Mouse (Mus musculus) lung, embryonic 15.5 days (tissue): ENCODE results near the gene Cldn15. TPM values are rescaled to one million over a fixed set of nuclear protein-coding genes. Genes with fewer than 3 reads are reported as not detected.

Experiments
- ATAC-seq: fragments of 200-750 bp; cut with Nextera tagmentation; 2 replicates; pipeline ENCODE4 v1.8.0; 2017; ENCODE audit warnings: moderate number of reproducible peaks, borderline replicate concordance; ENCODE audit not compliant: low FRiP score, low TSS enrichment; ENCODE audit errors: extremely low read depth
- H3K27ac ChIP-seq: fragments of 300-500 bp; sonication (generic); 2 replicates; pipeline ENCODE4 v1.5.1; 2015; ENCODE audit warnings: moderate library complexity, mild to moderate bottlenecking, inconsistent platforms
- H3K27me3 ChIP-seq: fragments of 300-500 bp; sonication (generic); 2 replicates; pipeline ENCODE4 v1.6.1; 2015; ENCODE audit warnings: inconsistent platforms
- H3K36me3 ChIP-seq: fragments of 300-500 bp; sonication (generic); 2 replicates; pipeline ENCODE4 v1.6.1; 2015; ENCODE audit warnings: inconsistent platforms
- H3K4me1 ChIP-seq: fragments of 300-500 bp; sonication (generic); 2 replicates; pipeline ENCODE4 v1.6.1; 2015; ENCODE audit warnings: inconsistent platforms
- H3K4me2 ChIP-seq: fragments of 300-500 bp; sonication (generic); 2 replicates; pipeline ENCODE4 v1.6.1; 2015; ENCODE audit warnings: inconsistent platforms, mild to moderate bottlenecking, moderate library complexity
- H3K4me3 ChIP-seq: fragments of 300-500 bp; sonication (generic); 2 replicates; pipeline ENCODE4 v1.5.1; 2015; ENCODE audit warnings: mild to moderate bottlenecking, inconsistent platforms
- H3K9ac ChIP-seq: fragments of 300-500 bp; sonication (generic); 2 replicates; pipeline ENCODE4 v1.6.1; 2015; ENCODE audit warnings: inconsistent platforms
- H3K9me3 ChIP-seq: fragments of 300-500 bp; sonication (generic); 2 replicates; pipeline ENCODE4 v1.6.1; 2016; ENCODE audit warnings: inconsistent platforms
- WGBS: fragments of 180-500 bp; shearing (Covaris S2); methylation state at CpG from one replicate; pipeline ENCODE4 v1.1.7; 2015; 5-methylcytosine and 5-hydroxymethylcytosine counted together
- polyA plus RNA-seq: library from polyadenylated mRNA; unstranded; fragments of >200 nt; fragmentation: Nextera tagmentation; extraction: Ambion mirVana; gene quantifications from 2 replicates; pipeline ENCODE4 v1.2.1, GENCODE M21; 2015

Gene Cldn15
- polyA plus RNA-seq, 1 experiment from 2014 or later = 5.1 TPM

- Histone ChIP-seq H3K4me3 (no peak overlapping the region), H3K4me1 (peaks cover 45% of the 10 kb centered on the region), H3K36me3 (peaks cover 23% of the 10 kb centered on the region), H3K27ac (peak overlapping the region; percentile 70; the same call in 1 of the 2 replicates), H3K9ac (no peak overlapping the region), H3K9me3 (no peaks in the 10 kb centered on the region), H3K4me2 (no peak overlapping the region), H3K27me3 (no peaks in the 10 kb centered on the region)
- ATAC-seq = no peak
- 71% methylated on average over 9 of the region's 9 CpGs for WGBS
Observed at GRCm38 (mm10) chr5:136965210-136965609, 1.2 kb upstream of the Cldn15 start.

DNA sequence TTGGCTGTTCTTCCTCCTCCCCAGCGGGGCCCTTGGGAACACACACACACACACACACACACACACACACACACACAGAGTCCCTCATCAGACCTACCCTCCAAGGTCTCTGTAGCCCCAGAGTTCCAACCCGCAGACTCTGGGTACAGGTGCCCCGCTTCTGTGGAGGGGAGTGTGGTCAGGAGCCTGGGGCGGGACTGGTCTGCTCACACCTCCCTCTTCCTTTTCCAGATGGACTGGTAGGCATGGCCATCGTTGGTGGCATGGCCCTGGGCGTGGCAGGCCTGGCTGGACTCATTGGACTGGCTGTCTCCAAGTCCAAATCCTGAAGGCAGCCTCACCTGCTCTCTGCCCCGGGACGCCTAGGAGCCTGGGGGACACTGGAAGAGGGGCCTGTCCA, 730 bp upstream of the Cldn15 start:
- 78% methylated on average over 8 of the region's 8 CpGs for WGBS
- Histone ChIP-seq H3K9me3 (no peaks in the 10 kb centered on the region), H3K36me3 (peaks cover 23% of the 10 kb centered on the region), H3K27me3 (no peaks in the 10 kb centered on the region), H3K27ac (peak overlapping the region; percentile 70), H3K4me1 (peaks cover 44% of the 10 kb centered on the region), H3K4me3 (no peak overlapping the region), H3K9ac (no peak overlapping the region), H3K4me2 (no peak overlapping the region)
- no peak for ATAC-seq

GRCm38 (mm10) chr5:136966861-136967455, 542 bp downstream of the Cldn15 start:
- 72% methylated on average over 4 of the region's 4 CpGs for WGBS
- Histone ChIP-seq H3K4me2 (no peak overlapping the region), H3K9me3 (no peaks in the 10 kb centered on the region), H3K27ac (peak overlapping the region; percentile 70), H3K4me1 (peaks cover 35% of the 10 kb centered on the region), H3K36me3 (peaks cover 23% of the 10 kb centered on the region), H3K27me3 (no peaks in the 10 kb centered on the region), H3K9ac (no peak overlapping the region), H3K4me3 (no peak overlapping the region)
- ATAC-seq = no peak

DNA sequence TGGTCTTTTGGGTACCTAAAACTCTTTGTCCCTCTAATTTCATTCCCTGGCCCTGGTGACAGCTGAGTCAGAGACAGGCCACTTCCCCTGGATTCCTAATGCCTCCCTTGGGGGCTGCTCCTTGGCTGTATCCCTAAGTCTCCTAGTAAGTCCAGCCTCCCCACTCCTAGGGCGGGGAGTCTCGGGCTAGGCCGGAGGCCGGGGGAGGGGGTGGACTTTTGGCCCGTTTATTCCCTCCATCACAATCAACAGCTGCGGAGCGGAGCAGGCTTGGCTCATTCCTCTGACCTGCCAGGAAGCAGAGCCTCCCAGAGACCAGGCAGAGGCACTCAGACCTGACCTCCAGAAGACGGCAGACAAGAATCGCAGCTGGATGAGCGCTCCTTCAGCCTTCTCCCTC, 1.2 kb downstream of the Cldn15 start:
- no peak overlapping the region for H3K4me2 ChIP-seq
- no peak overlapping the region for H3K4me3 ChIP-seq
- WGBS = 54% methylated on average over 10 of the region's 10 CpGs
- peak overlapping the region; percentile 70; the same call in 1 of the 2 replicates for H3K27ac ChIP-seq
- peaks cover 23% of the 10 kb centered on the region for H3K36me3 ChIP-seq
- no peak overlapping the region for H3K9ac ChIP-seq
- no peaks in the 10 kb centered on the region for H3K27me3 ChIP-seq
- H3K9me3 ChIP-seq = no peaks in the 10 kb centered on the region
- peaks cover 35% of the 10 kb centered on the region for H3K4me1 ChIP-seq
- ATAC-seq = 0 out of 2 replicates have a peak, but pooled peaks have one; percentile 11

GRCm38 (mm10) chr5:136970703-136971102, 4.3 kb downstream of the Cldn15 start:
- no peaks in the 10 kb centered on the region for H3K9me3 ChIP-seq
- no peaks in the 10 kb centered on the region for H3K27me3 ChIP-seq
- H3K4me1 ChIP-seq = peaks cover 22% of the 10 kb centered on the region
- no peak overlapping the region for H3K9ac ChIP-seq
- WGBS = 75% methylated on average over 1 of the region's 1 CpGs
- H3K4me2 ChIP-seq = no peak overlapping the region
- ATAC-seq = no peak; the same call in 1 of the 2 replicates
- no peak overlapping the region for H3K4me3 ChIP-seq
- H3K27ac ChIP-seq = no peak overlapping the region
- H3K36me3 ChIP-seq = no peaks in the 10 kb centered on the region; the same call in 1 of the 2 replicates

DNA sequence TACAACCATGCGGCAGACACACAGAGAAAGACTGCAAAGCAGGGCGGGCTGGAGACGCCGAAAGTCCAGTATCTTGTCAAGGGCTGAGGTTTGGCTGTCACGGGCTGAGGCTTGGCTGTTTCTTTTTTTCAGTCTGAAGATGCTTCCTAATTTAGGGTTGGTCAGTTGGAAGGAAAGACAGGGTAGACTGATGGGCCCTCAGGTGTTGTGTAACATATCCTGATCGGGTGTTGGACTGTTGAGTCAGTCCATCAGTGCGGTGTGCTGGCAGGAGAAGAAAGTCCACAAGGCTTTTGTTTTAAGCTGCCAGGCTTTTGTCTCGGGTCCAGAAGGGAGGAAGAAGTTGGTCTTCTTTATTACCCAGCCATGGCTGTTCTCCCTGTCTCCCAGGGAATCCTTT, 7.3 kb downstream of the Cldn15 start:
- Histone ChIP-seq H3K9ac (no peak overlapping the region), H3K4me3 (no peak overlapping the region), H3K9me3 (no peaks in the 10 kb centered on the region), H3K36me3 (no peaks in the 10 kb centered on the region), H3K4me2 (no peak overlapping the region), H3K27ac (no peak overlapping the region), H3K4me1 (no peaks in the 10 kb centered on the region), H3K27me3 (no peaks in the 10 kb centered on the region)
- WGBS = 56% methylated on average over 8 of the region's 8 CpGs
- no peak for ATAC-seq

DNA sequence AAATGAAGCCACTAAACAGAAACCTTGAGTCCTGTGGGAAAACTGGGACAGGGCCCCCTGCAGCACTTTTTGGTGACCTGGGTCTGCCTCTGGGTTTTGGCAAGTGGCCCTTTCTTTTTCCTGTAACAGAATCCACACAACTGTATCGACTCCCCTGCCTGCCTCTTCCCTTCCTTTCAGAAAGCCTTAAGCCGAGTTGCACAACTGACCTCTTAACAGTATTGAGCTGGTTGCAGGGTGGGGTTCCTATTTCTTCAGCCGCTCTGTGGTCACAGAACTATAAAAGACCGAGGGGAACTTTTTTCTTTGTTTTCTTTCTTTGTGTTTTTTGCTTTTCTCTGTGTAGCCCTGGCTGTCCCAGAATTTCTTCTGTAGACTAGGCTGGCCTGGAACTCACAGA, 11.4 kb downstream of the Cldn15 start:
- no peak for ATAC-seq
- H3K4me1 ChIP-seq = no peaks in the 10 kb centered on the region
- no peaks in the 10 kb centered on the region for H3K9me3 ChIP-seq
- H3K4me2 ChIP-seq = no peak overlapping the region
- H3K4me3 ChIP-seq = no peak overlapping the region
- no peak overlapping the region for H3K27ac ChIP-seq
- H3K9ac ChIP-seq = no peak overlapping the region
- H3K36me3 ChIP-seq = peaks cover 16% of the 10 kb centered on the region; the same call in 1 of the 2 replicates
- WGBS = 64% methylated on average over 4 of the region's 4 CpGs
- H3K27me3 ChIP-seq = no peaks in the 10 kb centered on the region

GRCm38 (mm10) chr5:136979762-136980161, 13.3 kb downstream of the Cldn15 start:
- Histone ChIP-seq H3K4me3 (no peak overlapping the region), H3K9ac (no peak overlapping the region), H3K27me3 (no peaks in the 10 kb centered on the region), H3K4me2 (no peak overlapping the region), H3K9me3 (no peaks in the 10 kb centered on the region), H3K4me1 (no peaks in the 10 kb centered on the region), H3K27ac (no peak overlapping the region), H3K36me3 (peaks cover 16% of the 10 kb centered on the region; the same call in 1 of the 2 replicates)
- 80% methylated on average over 2 of the region's 2 CpGs for WGBS
- ATAC-seq = no peak

GRCm38 (mm10) chr5:136980974-136981373, 14.6 kb downstream of the Cldn15 start:
- whole genome bisulfite sequencing = 86% methylated on average over 8 of the region's 8 CpGs
- peaks cover 16% of the 10 kb centered on the region; the same call in 1 of the 2 replicates for H3K36me3 ChIP-seq

DNA sequence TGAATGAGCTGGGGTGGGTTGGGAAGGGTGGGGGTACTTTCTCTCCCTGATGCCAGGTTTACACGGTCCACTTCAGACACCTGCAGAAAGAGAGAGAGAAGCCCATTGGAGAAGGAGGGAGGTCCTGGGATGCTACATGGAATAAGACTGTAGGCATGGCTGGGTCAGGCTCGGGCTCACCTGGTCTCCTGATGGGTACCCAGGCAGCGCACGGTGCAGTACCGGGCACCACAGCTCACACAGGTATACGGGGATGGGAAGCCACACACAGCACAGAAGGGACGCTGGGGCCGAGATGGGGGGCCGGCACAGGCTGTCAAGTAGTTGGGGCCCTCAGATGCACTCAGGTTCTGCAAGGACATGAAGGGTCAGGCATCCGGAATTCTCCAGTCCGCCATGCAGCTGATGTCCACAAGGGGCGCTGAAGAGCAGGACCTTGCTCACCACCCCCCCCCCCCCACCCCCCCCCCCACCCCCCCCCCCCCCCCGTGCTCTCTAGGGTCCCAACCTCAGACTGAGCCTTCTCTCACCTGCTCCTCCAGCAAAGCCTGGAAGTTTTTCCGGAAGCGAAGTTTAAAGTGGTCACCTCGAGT, 16.0 kb downstream of the Cldn15 start:
- H3K27me3 ChIP-seq = no peaks in the 10 kb centered on the region
- H3K9ac ChIP-seq = no peak overlapping the region
- WGBS = 44% methylated on average over 15 of the region's 16 CpGs
- no peak overlapping the region for H3K27ac ChIP-seq
- H3K4me2 ChIP-seq = no peak overlapping the region
- H3K9me3 ChIP-seq = no peaks in the 10 kb centered on the region
- ATAC-seq = no peak
- no peak overlapping the region for H3K4me3 ChIP-seq
- peaks cover 5% of the 10 kb centered on the region for H3K4me1 ChIP-seq
- H3K36me3 ChIP-seq = peaks cover 16% of the 10 kb centered on the region; the same call in 1 of the 2 replicates

More at GRCm38 (mm10) chr5:136980974-136981373, 14.6 kb downstream of the Cldn15 start:
- peaks cover 2% of the 10 kb centered on the region for H3K4me1 ChIP-seq
- ATAC-seq = no peak
- no peak overlapping the region for H3K4me2 ChIP-seq
- H3K9ac ChIP-seq = no peak overlapping the region
- H3K27ac ChIP-seq = no peak overlapping the region
- H3K9me3 ChIP-seq = no peaks in the 10 kb centered on the region
- H3K4me3 ChIP-seq = no peak overlapping the region
- no peaks in the 10 kb centered on the region for H3K27me3 ChIP-seq

- Histone ChIP-seq H3K4me1 (peaks cover 15% of the 10 kb centered on the region), H3K36me3 (peaks cover 24% of the 10 kb centered on the region), H3K27me3 (no peaks in the 10 kb centered on the region), H3K4me3 (no peak overlapping the region), H3K27ac (no peak overlapping the region), H3K9me3 (no peaks in the 10 kb centered on the region), H3K4me2 (no peak overlapping the region), H3K9ac (no peak overlapping the region)
- no peak for ATAC-seq
- WGBS = 44% methylated on average over 14 of the region's 14 CpGs
Observed at GRCm38 (mm10) chr5:136984828-136985227, 18.4 kb downstream of the Cldn15 start.

DNA sequence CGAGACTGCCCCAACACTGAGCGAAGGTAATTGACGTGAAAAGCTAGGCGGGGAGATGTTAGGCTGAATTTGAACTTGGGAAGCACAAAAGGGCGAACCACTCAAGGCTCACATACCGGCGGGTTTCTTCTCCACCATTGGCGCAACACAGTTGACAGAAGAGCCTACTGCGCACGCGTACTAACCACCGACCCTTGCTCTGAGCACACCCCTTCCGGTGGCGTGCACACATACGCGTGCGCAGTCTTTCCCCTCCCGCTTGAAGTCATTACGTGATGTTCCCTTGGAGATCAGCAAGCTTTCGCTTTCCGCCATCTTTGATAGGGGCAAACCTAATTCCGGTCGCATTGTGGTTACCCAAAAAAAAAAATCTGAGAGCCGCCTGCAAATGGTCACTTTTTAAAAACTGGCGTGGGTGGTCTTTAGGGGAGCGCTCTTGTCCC, 20.3 kb downstream of the Cldn15 start, which contains the start of gene Plod3:
TSS of gene Plod3 (plus strand) at position 325 of the 443 bp plus-strand sequence.
- WGBS = under 1% methylated on average over 26 of the region's 26 CpGs
- Histone ChIP-seq H3K36me3 (peaks cover 34% of the 10 kb centered on the region), H3K4me2 (peak within 1 kb of the TSS; percentile 87), H3K27me3 (no peaks in the 10 kb centered on the region), H3K27ac (peak within 1 kb of the TSS; percentile 94), H3K9ac (peak within 1 kb of the TSS; percentile 87), H3K4me3 (peak within 1 kb of the TSS; percentile 77), H3K9me3 (no peaks in the 10 kb centered on the region), H3K4me1 (peaks cover 15% of the 10 kb centered on the region)
- ATAC-seq = peak; percentile 89
